Mouse (Mus musculus): ENCODE results near the gene Hoxd13. TPM values are rescaled to one million over a fixed set of nuclear protein-coding genes. Genes with fewer than 3 reads are reported as not detected.

Hoxd13 gene
- not detected in 2 replicates for polyA plus RNA-seq (2015; fragmentation: Nextera tagmentation; extraction: Ambion mirVana)

DNA sequence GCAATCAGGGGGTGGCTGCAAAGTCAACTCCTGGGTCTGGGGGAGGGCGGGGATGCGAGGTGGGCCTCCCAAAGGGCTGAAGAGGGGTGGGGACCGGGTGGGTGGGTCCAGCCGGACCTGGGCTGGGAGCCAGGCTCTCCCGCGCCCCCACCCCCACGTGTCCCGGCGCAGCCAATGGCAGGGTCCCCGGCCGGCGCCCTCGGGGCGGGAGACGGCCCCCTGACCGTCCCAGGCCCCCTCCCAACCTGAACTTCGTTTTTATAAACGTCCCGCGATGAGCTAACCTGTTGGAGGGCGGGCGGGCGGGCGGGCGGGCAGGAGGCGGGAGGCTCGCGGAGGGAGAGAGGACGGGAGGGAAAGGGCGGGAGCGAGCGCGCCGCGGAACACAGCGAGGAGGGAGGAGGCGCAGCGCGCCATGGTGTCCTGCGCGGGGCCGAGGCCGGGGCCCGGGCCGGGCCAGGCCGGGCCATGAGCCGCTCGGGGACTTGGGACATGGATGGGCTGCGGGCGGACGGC is at the start of gene Hoxd13:
Hoxd13 (plus strand) TSS at position 469 of the 516 bp plus-strand sequence.
- Histone ChIP-seq H3K4me3 (ENCODE audit: low read depth, low read length) (peak within 1 kb of the TSS; percentile 40), H3K9me3 (ENCODE audit: low read length) (no peaks in the 10 kb centered on the region), H3K27ac (ENCODE audit: low read depth) (no peak within 1 kb of the TSS), H3K9ac (replicated peaks) (no peak within 1 kb of the TSS), H3K4me2 (ENCODE audit: low read depth, low read length) (peak within 1 kb of the TSS; percentile 64), H3K36me3 (replicated peaks; ENCODE audit: insufficient read depth, low read length) (no peaks in the 10 kb centered on the region), H3K4me1 (ENCODE audit: insufficient read depth) (peaks cover 7% of the 10 kb centered on the region), H3K27me3 (ENCODE audit: insufficient read depth, low read length) (peaks cover 97% of the 10 kb centered on the region)
- DNase-seq (no peak), ATAC-seq (no peak)
- TF ChIP-seq EP300 (IDR thresholded peaks at IDR 0.05; ENCODE audit: low read depth): no peak
- TF ChIP-seq CTCF (IDR thresholded peaks at IDR 0.05; ENCODE audit: low read depth): no peak
- WGBS (ENCODE audit: insufficient replicate concordance): 7% methylated on average over 22 of the region's 51 CpGs

- no peaks in the 10 kb centered on the region for H3K36me3 ChIP-seq (replicated peaks; ENCODE audit: insufficient read depth, low read length)
- 71% methylated on average over 3 of the region's 3 CpGs for WGBS (ENCODE audit: insufficient replicate concordance)
- no peak overlapping the region for H3K4me3 ChIP-seq (ENCODE audit: low read depth, low read length)
- H3K4me1 ChIP-seq (ENCODE audit: insufficient read depth): no peaks in the 10 kb centered on the region
- ATAC-seq: no peak
- no peak for DNase-seq
- TF ChIP-seq EP300 (IDR thresholded peaks at IDR 0.05; ENCODE audit: low read depth) (no peak), CTCF (IDR thresholded peaks at IDR 0.05; ENCODE audit: low read depth) (no peak)
- H3K9me3 ChIP-seq (ENCODE audit: low read length): no peaks in the 10 kb centered on the region
- no peak overlapping the region for H3K4me2 ChIP-seq (ENCODE audit: low read depth, low read length)
- H3K27me3 ChIP-seq (ENCODE audit: insufficient read depth, low read length): no peaks in the 10 kb centered on the region
- no peak overlapping the region for H3K27ac ChIP-seq (ENCODE audit: low read depth)
- H3K9ac ChIP-seq (replicated peaks): no peak overlapping the region
Measured at GRCm38 (mm10) chr2:74619676-74620246, 48.3 kb upstream of the Hoxd13 start.

GRCm38 (mm10) chr2:74620368-74620767 is 47.7 kb upstream of the Hoxd13 start:
- no peak for TF ChIP-seq CTCF (IDR thresholded peaks at IDR 0.05; ENCODE audit: low read depth)
- TF ChIP-seq EP300 (IDR thresholded peaks at IDR 0.05; ENCODE audit: low read depth): no peak
- Histone ChIP-seq H3K4me1 (ENCODE audit: insufficient read depth) (no peaks in the 10 kb centered on the region), H3K36me3 (replicated peaks; ENCODE audit: insufficient read depth, low read length) (no peaks in the 10 kb centered on the region), H3K9me3 (ENCODE audit: low read length) (no peaks in the 10 kb centered on the region), H3K9ac (replicated peaks) (no peak overlapping the region), H3K27ac (ENCODE audit: low read depth) (no peak overlapping the region), H3K4me2 (ENCODE audit: low read depth, low read length) (no peak overlapping the region), H3K27me3 (ENCODE audit: insufficient read depth, low read length) (no peaks in the 10 kb centered on the region), H3K4me3 (ENCODE audit: low read depth, low read length) (no peak overlapping the region)
- WGBS (ENCODE audit: insufficient replicate concordance): 85% methylated on average over 10 of the region's 10 CpGs
- ATAC-seq: no peak
- no peak for DNase-seq

GRCm38 (mm10) chr2:74635412-74635811 is 32.7 kb upstream of the Hoxd13 start:
- no peak overlapping the region for H3K4me2 ChIP-seq (ENCODE audit: low read depth, low read length)
- DNase-seq (no peak), ATAC-seq (no peak)
- no peak overlapping the region for H3K4me3 ChIP-seq (ENCODE audit: low read depth, low read length)
- no peaks in the 10 kb centered on the region for H3K4me1 ChIP-seq (ENCODE audit: insufficient read depth)
- H3K27me3 ChIP-seq (ENCODE audit: insufficient read depth, low read length): no peaks in the 10 kb centered on the region
- 73% methylated on average over 4 of the region's 4 CpGs for WGBS (ENCODE audit: insufficient replicate concordance)
- H3K36me3 ChIP-seq (replicated peaks; ENCODE audit: insufficient read depth, low read length): no peaks in the 10 kb centered on the region
- no peaks in the 10 kb centered on the region for H3K9me3 ChIP-seq (ENCODE audit: low read length)
- no peak overlapping the region for H3K9ac ChIP-seq (replicated peaks)
- no peak overlapping the region for H3K27ac ChIP-seq (ENCODE audit: low read depth)
- no peak for TF ChIP-seq EP300 (IDR thresholded peaks at IDR 0.05; ENCODE audit: low read depth)
- no peak for TF ChIP-seq CTCF (IDR thresholded peaks at IDR 0.05; ENCODE audit: low read depth)

- no peak overlapping the region for H3K9ac ChIP-seq (replicated peaks)
- DNase-seq (no peak), ATAC-seq (no peak)
- 41% methylated on average over 5 of the region's 5 CpGs for WGBS (ENCODE audit: insufficient replicate concordance)
- TF ChIP-seq CTCF (IDR thresholded peaks at IDR 0.05; ENCODE audit: low read depth): no peak
- no peak for TF ChIP-seq EP300 (IDR thresholded peaks at IDR 0.05; ENCODE audit: low read depth)
- peaks cover 36% of the 10 kb centered on the region for H3K27me3 ChIP-seq (ENCODE audit: insufficient read depth, low read length)
- H3K9me3 ChIP-seq (ENCODE audit: low read length): no peaks in the 10 kb centered on the region
- no peaks in the 10 kb centered on the region for H3K36me3 ChIP-seq (replicated peaks; ENCODE audit: insufficient read depth, low read length)
- H3K27ac ChIP-seq (ENCODE audit: low read depth): no peak overlapping the region
- H3K4me3 ChIP-seq (ENCODE audit: low read depth, low read length): no peak overlapping the region
- no peaks in the 10 kb centered on the region for H3K4me1 ChIP-seq (ENCODE audit: insufficient read depth)
- no peak overlapping the region for H3K4me2 ChIP-seq (ENCODE audit: low read depth, low read length)
Measured at GRCm38 (mm10) chr2:74642431-74642830, 25.7 kb upstream of the Hoxd13 start.

DNA sequence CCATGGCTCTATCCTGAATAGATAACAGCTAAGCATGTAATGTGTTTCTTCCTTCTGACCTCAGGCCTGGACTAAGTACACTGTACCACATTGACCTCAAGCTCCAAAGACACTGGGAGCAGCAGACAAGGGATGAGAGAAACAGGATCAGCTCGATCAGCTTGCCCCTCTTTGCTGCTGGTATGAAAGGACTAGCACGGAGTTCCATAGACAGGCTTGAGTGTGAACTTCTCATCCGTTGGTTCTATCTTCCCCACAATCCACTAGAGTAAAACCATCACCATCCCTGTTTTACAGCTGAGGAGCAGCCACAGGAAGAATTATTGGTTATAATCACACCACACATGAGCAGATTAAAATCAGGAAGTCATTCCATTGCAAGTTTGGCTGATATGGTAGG is 22.5 kb upstream of the Hoxd13 start:
- no peak overlapping the region for H3K4me3 ChIP-seq (ENCODE audit: low read depth, low read length)
- H3K4me1 ChIP-seq (ENCODE audit: insufficient read depth): no peaks in the 10 kb centered on the region
- no peak overlapping the region for H3K9ac ChIP-seq (replicated peaks)
- H3K27me3 ChIP-seq (ENCODE audit: insufficient read depth, low read length): peaks cover 67% of the 10 kb centered on the region
- no peaks in the 10 kb centered on the region for H3K9me3 ChIP-seq (ENCODE audit: low read length)
- no peaks in the 10 kb centered on the region for H3K36me3 ChIP-seq (replicated peaks; ENCODE audit: insufficient read depth, low read length)
- no peak overlapping the region for H3K27ac ChIP-seq (ENCODE audit: low read depth)
- DNase-seq: no peak
- WGBS (ENCODE audit: insufficient replicate concordance): 71% methylated on average over 3 of the region's 3 CpGs
- TF ChIP-seq EP300 (IDR thresholded peaks at IDR 0.05; ENCODE audit: low read depth) (no peak), CTCF (IDR thresholded peaks at IDR 0.05; ENCODE audit: low read depth) (no peak)
- no peak for ATAC-seq
- H3K4me2 ChIP-seq (ENCODE audit: low read depth, low read length): no peak overlapping the region

All from liver, postnatal 0 days (tissue).